Mouse (Mus musculus) limb, embryonic 11.5 days (tissue): Measurements from ENCODE around the gene March4. TPM values are rescaled to one million over a fixed set of nuclear protein-coding genes. Genes with fewer than 3 reads are reported as not detected.

Source experiments
- ATAC-seq: fragments of 200-750 bp; cut with Nextera tagmentation; 2 replicates; pipeline ENCODE4 v1.8.0; 2017; ENCODE audit warnings: low read depth; ENCODE audit not compliant: insufficient number of reproducible peaks, low FRiP score, low TSS enrichment
- DNase-seq: peaks from one replicate; pipeline ENCODE4 v3.0.0-alpha.2; 2015; ENCODE audit warnings: low spot score
- H3K27ac ChIP-seq: fragments of 300-500 bp; sonication (generic); replicated peaks from 2 replicates; pipeline ENCODE4 v1.5.1; 2014; ENCODE audit warnings: low read depth, mild to moderate bottlenecking, low read length
- H3K27me3 ChIP-seq: fragments of 300-500 bp; sonication (generic); 2 replicates; pipeline ENCODE4 v1.6.1; 2014; ENCODE audit warnings: mild to moderate bottlenecking, low read length, mixed read lengths; ENCODE audit not compliant: control insufficient read depth, insufficient read depth
- H3K36me3 ChIP-seq: fragments of 300-500 bp; sonication (generic); 2 replicates; pipeline ENCODE4 v1.6.1; 2014; ENCODE audit warnings: mild to moderate bottlenecking, low read length, moderate library complexity, mixed read lengths; ENCODE audit not compliant: control insufficient read depth, insufficient read depth
- H3K4me1 ChIP-seq: fragments of 300-500 bp; sonication (generic); 2 replicates; pipeline ENCODE4 v1.6.1; 2014; ENCODE audit warnings: low read length, mixed read lengths; ENCODE audit not compliant: control insufficient read depth, insufficient read depth
- H3K4me2 ChIP-seq: fragments of 300-500 bp; sonication (generic); 2 replicates; pipeline ENCODE4 v1.6.1; 2014; ENCODE audit warnings: low read depth, mild to moderate bottlenecking, moderate library complexity; ENCODE audit not compliant: severe bottlenecking
- H3K4me3 ChIP-seq: fragments of 300-500 bp; sonication (generic); 2 replicates; pipeline ENCODE4 v1.5.1; 2014; ENCODE audit warnings: low read depth, low read length
- H3K9ac ChIP-seq: fragments of 300-500 bp; sonication (generic); 2 replicates; pipeline ENCODE4 v1.6.1; 2014; ENCODE audit warnings: mild to moderate bottlenecking, low read length
- H3K9me3 ChIP-seq: fragments of 300-500 bp; sonication (generic); 2 replicates; pipeline ENCODE4 v1.6.1; 2016; ENCODE audit warnings: low read length; ENCODE audit not compliant: control insufficient read depth
- WGBS: fragments of 180-500 bp; shearing (Covaris S2); extraction: QIAGEN DNeasy Blood & Tissue Kit; methylation state at CpG from one replicate; pipeline ENCODE4 v1.1.7; 2014; 5-methylcytosine and 5-hydroxymethylcytosine counted together
- polyA plus RNA-seq: library from polyadenylated mRNA; unstranded; fragments of >200 nt; fragmentation: Nextera tagmentation; extraction: Ambion mirVana; gene quantifications from 2 replicates; pipeline ENCODE4 v1.2.1, GENCODE M21; 2014

The March4 gene
- polyA plus RNA-seq, 1 experiment from 2014 or later = not detected

DNA sequence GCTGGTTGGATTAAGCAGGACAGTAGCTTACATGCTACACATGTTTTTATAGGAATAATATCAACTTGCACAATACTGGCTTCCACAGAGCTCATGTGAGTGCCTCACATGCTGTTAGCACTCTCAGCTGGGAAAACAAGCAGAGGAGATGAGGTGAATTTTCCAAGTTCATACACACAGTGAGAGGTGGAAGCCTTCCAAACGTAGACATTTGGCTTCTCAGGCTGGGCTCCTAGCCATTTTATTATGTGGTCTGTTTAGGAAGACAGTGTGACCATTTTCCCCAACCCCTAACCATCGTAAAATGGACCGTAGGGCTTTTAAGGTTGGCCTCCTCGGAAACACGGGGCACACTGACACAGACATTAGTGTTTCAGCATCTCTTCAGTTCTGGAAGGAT lies 126.8 kb downstream of the March4 start:
- no peak overlapping the region for H3K4me3 ChIP-seq
- no peaks in the 10 kb centered on the region for H3K4me1 ChIP-seq
- H3K9ac ChIP-seq = no peak overlapping the region
- ATAC-seq = no peak
- 67% methylated on average over 5 of the region's 5 CpGs for WGBS
- no peak overlapping the region for H3K4me2 ChIP-seq
- H3K9me3 ChIP-seq = no peaks in the 10 kb centered on the region
- H3K27me3 ChIP-seq = no peaks in the 10 kb centered on the region
- H3K36me3 ChIP-seq = no peaks in the 10 kb centered on the region
- no peak for DNase-seq
- H3K27ac ChIP-seq = no peak overlapping the region

DNA sequence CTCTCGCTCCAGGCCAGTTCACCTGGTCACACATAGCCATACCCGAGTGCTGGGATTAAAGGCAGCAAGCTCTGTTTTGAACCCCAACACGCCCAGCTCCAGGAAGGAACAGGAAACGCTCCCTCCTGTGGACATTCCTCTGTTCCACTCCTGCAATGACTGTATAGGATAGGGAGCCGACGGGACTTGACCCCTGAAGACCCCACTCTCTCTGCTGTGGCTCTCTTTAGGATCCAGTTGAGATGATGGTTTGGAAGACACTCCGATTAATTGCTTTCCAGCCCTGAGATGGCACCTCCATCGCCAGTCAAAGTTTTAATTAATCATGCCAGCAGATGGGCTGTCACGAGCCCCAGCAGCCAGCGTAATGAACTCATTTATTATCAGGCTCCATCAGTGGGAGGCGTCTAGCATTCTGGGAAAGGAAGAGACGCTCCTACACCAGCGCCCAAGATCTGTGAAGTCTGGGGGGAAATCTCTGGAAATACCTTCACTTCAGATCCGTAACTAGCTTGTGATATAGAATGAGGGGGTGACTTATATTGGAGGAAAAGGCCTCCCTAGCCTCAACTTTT lies 130.1 kb downstream of the March4 start:
- Histone ChIP-seq H3K27ac (no peak overlapping the region), H3K9me3 (no peaks in the 10 kb centered on the region), H3K4me3 (no peak overlapping the region), H3K4me1 (no peaks in the 10 kb centered on the region), H3K4me2 (no peak overlapping the region), H3K27me3 (no peaks in the 10 kb centered on the region), H3K9ac (no peak overlapping the region), H3K36me3 (no peaks in the 10 kb centered on the region)
- ATAC-seq (no peak), DNase-seq (no peak)
- WGBS = 76% methylated on average over 14 of the region's 14 CpGs

DNA sequence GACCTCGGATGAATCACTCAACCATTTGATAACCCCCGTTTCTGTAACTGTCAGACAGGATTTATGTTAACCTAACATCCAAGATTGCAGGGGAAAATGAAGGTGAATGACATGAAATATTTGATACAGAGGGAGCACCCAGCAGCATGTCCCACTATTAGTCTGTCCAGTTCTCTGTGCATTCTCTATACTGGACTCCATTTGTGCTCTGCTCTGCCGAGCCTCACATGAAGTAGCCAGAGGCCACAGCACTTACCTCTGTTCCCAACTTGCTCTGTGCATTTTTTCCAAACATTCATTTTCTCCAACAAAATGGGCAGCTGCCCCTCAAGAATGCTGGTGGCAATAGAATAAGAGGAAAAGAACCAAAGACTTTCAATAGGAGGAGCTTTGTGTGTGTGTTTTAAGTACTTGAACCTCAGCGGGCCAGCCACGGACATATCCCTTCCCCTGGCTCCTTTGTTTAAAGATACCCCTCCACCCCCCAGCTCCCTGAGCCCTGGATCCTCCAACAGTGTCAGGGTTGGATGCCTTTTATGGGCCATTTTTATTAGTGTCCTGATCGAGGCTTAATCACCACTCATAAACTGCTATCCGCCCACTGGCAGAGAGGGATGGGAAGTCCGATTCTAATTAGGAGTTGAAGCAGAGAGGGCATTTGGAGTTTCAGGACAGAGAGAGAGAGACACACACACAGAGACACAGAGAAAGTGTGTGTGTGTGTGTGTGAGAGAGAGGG lies 135.2 kb downstream of the March4 start:
- DNase-seq (no peak), ATAC-seq (no peak)
- H3K4me3 ChIP-seq = no peak overlapping the region
- no peak overlapping the region for H3K4me2 ChIP-seq
- no peaks in the 10 kb centered on the region for H3K9me3 ChIP-seq
- 0 out of 2 replicates have a peak, but pooled peaks cover 2% of the 10 kb centered on the region for H3K36me3 ChIP-seq
- H3K27ac ChIP-seq = no peak overlapping the region
- no peaks in the 10 kb centered on the region for H3K4me1 ChIP-seq
- no peaks in the 10 kb centered on the region for H3K27me3 ChIP-seq
- WGBS = 50% methylated on average over 8 of the region's 8 CpGs
- H3K9ac ChIP-seq = no peak overlapping the region

DNA sequence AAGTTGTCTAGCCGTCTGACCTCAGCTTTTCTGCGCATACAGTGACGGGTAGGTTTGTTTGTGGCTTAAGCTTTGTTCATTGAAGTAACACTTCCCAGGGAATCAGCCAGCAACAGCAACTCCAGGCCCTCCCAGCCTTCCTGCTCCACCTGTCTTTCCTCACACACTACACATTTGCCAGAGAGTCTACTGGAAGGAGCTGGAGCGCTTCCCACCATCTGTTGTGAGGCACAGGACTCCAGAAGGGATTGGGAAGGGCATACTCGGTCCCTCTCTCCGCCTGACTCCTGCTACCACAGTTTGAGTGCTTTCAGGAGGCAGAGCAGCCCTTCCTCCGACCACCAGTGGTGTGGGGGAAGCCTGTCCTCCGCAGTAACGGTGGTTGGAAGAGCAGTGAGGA lies 136.1 kb downstream of the March4 start:
- Histone ChIP-seq H3K9me3 (no peaks in the 10 kb centered on the region), H3K27me3 (no peaks in the 10 kb centered on the region), H3K36me3 (0 out of 2 replicates have a peak, but pooled peaks cover 2% of the 10 kb centered on the region), H3K9ac (no peak overlapping the region), H3K4me3 (no peak overlapping the region), H3K4me2 (no peak overlapping the region), H3K4me1 (no peaks in the 10 kb centered on the region), H3K27ac (no peak overlapping the region)
- DNase-seq (no peak), ATAC-seq (no peak)
- 81% methylated on average over 9 of the region's 9 CpGs for WGBS

DNA sequence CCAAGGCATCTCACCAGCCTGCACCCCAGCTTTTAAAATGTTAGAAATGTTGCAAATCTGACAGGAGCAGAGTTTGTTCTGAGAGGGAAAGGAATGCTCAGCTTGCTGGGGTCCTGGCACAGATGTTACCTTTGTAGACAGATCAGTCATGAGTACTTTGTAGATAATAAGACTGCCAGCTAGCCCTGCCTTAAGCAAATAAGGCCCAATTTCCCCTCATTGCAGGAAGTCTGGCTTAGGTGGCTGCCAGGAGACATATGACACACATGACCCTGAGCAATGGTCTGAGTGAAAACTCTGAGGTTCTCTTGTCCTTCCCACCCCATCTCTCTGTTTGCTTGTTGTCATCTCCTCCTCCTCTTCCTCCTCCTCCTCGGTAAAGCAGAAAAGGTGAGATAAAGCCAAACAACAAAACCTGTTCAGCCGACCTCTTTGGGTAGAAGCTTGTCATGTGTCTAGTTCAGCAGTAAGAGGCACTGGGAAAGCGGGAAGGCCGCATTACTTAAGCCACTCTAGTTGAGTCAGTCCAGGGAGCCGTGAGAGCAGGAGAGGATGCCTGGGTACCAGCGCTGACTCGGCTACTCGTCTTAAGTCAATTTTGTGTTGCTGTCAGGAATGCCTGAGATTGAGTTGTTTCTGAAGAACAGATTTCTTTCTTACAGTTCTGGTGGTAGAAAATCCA lies 136.9 kb downstream of the March4 start:
- H3K9ac ChIP-seq = no peak overlapping the region
- no peak overlapping the region for H3K27ac ChIP-seq
- DNase-seq (no peak), ATAC-seq (no peak)
- H3K4me2 ChIP-seq = no peak overlapping the region
- WGBS = 84% methylated on average over 8 of the region's 8 CpGs
- no peaks in the 10 kb centered on the region for H3K9me3 ChIP-seq
- no peaks in the 10 kb centered on the region for H3K27me3 ChIP-seq
- H3K36me3 ChIP-seq = peaks cover 2% of the 10 kb centered on the region; the same call in 1 of the 2 replicates
- no peak overlapping the region for H3K4me3 ChIP-seq
- H3K4me1 ChIP-seq = no peaks in the 10 kb centered on the region

DNA sequence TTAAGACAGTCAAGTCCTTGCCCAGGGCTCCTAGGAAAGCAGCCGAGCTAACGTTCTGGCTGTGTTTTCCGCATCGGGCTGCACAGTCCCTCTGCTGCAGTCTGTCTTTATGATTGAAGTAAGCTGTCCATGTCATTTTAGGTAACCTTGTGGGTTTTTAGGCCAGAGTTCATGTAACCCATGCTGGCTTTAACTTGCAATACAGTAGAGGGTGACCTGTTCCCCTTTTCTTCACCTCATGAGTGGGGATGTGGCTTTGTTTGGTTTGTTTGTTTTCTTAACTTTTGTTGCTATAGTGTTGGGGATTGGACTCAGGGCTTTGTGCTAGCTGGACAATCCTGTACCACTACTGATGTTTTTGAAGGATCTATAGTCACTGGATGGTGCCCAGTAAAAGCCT lies 146.3 kb downstream of the March4 start:
- Histone ChIP-seq H3K4me3 (no peak overlapping the region), H3K9me3 (no peaks in the 10 kb centered on the region), H3K4me1 (no peaks in the 10 kb centered on the region), H3K27me3 (no peaks in the 10 kb centered on the region), H3K4me2 (no peak overlapping the region), H3K27ac (no peak overlapping the region), H3K9ac (no peak overlapping the region), H3K36me3 (peaks cover 4% of the 10 kb centered on the region; the same call in 1 of the 2 replicates)
- no peak for ATAC-seq
- WGBS = 81% methylated on average over 4 of the region's 4 CpGs
- DNase-seq = no peak

DNA sequence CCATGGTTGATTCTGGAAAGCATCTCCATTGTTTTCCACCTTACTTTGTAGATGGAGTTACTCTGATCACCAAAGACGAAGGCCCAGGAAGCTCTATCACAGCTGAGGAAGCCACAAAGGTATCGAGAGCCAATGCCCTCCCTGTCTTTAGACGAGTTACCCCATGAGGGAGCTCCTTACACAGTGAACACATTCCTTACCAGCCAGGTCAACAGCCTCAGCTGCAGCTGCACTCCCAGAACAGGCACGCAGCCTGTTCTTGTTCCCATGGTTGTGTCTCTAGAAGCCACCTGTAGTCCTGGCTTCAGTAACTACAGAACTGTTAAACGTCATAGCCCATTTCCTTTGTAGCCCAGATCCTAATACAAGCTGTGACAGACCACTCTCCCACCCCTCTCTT lies 153.1 kb downstream of the March4 start:
- DNase-seq = no peak
- no peaks in the 10 kb centered on the region for H3K9me3 ChIP-seq
- H3K27ac ChIP-seq = no peak overlapping the region
- no peak overlapping the region for H3K4me3 ChIP-seq
- WGBS = 84% methylated on average over 5 of the region's 5 CpGs
- H3K9ac ChIP-seq = no peak overlapping the region
- no peaks in the 10 kb centered on the region for H3K4me1 ChIP-seq
- peaks cover 2% of the 10 kb centered on the region for H3K36me3 ChIP-seq
- no peaks in the 10 kb centered on the region for H3K27me3 ChIP-seq
- no peak; the same call in 1 of the 2 replicates for ATAC-seq
- H3K4me2 ChIP-seq = no peak overlapping the region

DNA sequence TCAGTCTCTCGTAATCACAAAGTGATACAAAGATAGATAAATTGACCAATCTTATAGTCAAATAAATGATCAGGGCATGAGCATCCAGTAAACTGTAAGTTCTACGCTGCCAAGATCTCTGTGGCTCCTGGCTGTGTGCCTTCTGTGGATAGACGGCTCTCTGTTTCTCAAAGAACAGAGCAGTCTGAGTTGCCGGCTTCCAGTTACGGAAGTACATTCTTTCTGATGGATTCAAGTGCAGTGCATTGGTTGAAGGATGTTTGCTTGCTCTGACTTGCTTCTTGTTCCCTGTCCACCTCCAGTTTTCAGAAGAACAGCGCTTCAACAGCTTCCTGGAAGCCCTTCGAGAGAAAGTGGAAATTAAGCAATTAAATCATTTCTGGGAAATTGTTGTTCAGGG lies 153.7 kb downstream of the March4 start:
- no peak overlapping the region for H3K4me3 ChIP-seq
- H3K4me2 ChIP-seq = no peak overlapping the region
- no peaks in the 10 kb centered on the region for H3K27me3 ChIP-seq
- no peak overlapping the region for H3K27ac ChIP-seq
- H3K9ac ChIP-seq = no peak overlapping the region
- DNase-seq (no peak), ATAC-seq (no peak)
- no peaks in the 10 kb centered on the region for H3K4me1 ChIP-seq
- 91% methylated on average over 7 of the region's 7 CpGs for WGBS
- no peaks in the 10 kb centered on the region for H3K9me3 ChIP-seq
- peaks cover 2% of the 10 kb centered on the region for H3K36me3 ChIP-seq
